Mouse (Mus musculus) brain, embryonic 14.5 days (tissue): ENCODE data around the gene Sptb.

Experiments
- CTCF ChIP-seq: fragments of 200-500 bp; IDR thresholded peaks from 2 replicates; pipeline ENCODE4 v1.5.1; 2012; ENCODE audit warnings: inconsistent platforms, mild to moderate bottlenecking, moderate library complexity, borderline replicate concordance; ENCODE audit not compliant: insufficient read depth, insufficient read length; ENCODE audit errors: extremely low read depth
- POLR2A ChIP-seq: fragments of 200-500 bp; IDR thresholded peaks from 2 replicates; pipeline ENCODE4 v1.6.1; 2012; ENCODE audit warnings: mild to moderate bottlenecking, inconsistent platforms, borderline replicate concordance; ENCODE audit not compliant: poor library complexity, insufficient read depth, insufficient read length, severe bottlenecking; ENCODE audit errors: extremely low read depth

GRCm38 (mm10) chr12:76534641-76535283 is 175.6 kb downstream of the Sptb start:
- no peak for TF ChIP-seq POLR2A
- no peak for TF ChIP-seq CTCF
